Mouse (Mus musculus) lung, postnatal 4 days (tissue): ENCODE results near the gene Etv3.
"Not testable (repeated sequence)": the region's sequence is repeated elsewhere in the genome, so short reads cannot be mapped to it uniquely, and the experiment has no call there.

ENCODE experiments used
- DNase-seq, 2 experiments: peaks; one replicate each; pipeline ENCODE4 v3.0.0; 2021

Gene Etv3

DNA sequence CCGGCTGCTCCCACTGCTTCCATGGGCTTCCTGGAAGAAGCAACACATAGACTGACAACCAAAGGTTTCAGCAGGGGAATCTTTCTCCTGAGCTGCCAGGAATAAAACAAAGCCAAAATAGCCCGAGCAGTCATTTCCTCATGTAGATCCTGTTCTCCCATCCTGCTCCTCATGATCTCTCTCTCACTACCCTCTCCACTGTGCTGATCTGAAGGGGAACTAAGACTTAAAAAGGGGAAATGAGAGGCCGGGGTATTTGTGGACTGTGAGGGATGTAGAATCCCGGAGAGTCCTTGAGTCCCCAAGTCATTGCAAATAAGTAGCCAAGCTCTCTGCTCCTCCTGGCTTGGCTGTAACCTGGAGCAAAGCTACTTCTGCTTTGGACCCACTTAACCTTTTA is 4.1 kb upstream of the Etv3 start:
- no peak for DNase-seq

GRCm38 (mm10) chr3:87521833-87522232 is 3.4 kb upstream of the Etv3 start:
- DNase-seq, result no peak

DNA sequence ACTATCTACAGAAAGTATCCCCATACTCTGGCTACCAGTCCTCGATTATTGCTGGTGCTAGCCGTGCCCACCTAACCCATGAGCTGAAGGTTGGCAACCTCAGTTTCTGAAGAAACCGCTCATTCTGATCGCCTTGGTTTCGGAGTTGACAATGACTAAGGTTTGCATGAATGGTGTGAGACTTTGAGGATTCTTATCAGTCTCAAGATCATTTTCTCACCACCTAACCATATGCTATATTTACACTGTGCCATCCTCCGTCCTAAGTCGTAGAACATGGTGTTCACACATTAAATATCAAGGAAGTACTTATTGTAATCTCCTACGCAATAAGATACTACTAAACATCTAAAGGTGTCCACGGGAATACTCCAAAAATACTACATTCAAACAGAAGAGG is 1.5 kb upstream of the Etv3 start:
- no peak for DNase-seq

- no peak for DNase-seq
Observed at GRCm38 (mm10) chr3:87525837-87526570, 797 bp downstream of the Etv3 start.

DNA sequence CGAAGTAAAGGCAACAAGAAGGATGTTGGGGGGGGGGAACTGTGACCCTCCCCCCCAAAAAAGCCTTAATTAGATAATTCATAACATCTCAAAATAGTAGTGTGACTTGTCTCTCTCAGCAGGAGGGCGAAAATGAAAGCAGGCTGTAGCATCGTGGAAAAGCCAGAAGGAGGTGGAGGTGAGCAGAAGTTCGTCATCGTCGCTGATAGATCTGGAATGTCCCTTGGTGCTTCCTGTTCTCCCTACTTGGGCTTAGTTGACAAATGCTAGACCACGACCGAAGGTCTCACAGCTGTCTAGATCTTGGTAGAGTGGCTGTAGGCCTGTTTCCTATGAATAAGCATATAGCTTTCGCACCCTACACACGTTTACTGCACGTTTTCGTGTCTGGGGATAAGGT is 1.9 kb downstream of the Etv3 start:
- no peak for DNase-seq

GRCm38 (mm10) chr3:87528021-87528420 is 2.8 kb downstream of the Etv3 start:
- DNase-seq, result no peak

GRCm38 (mm10) chr3:87528841-87529240 is 3.6 kb downstream of the Etv3 start:
- no peak for DNase-seq

- no peak for DNase-seq
Observed at GRCm38 (mm10) chr3:87529568-87529967, 4.4 kb downstream of the Etv3 start.

- no peak for DNase-seq
Observed at GRCm38 (mm10) chr3:87530234-87530633, 5.0 kb downstream of the Etv3 start.

GRCm38 (mm10) chr3:87533667-87534378 is 8.6 kb downstream of the Etv3 start:
- no peak for DNase-seq

DNA sequence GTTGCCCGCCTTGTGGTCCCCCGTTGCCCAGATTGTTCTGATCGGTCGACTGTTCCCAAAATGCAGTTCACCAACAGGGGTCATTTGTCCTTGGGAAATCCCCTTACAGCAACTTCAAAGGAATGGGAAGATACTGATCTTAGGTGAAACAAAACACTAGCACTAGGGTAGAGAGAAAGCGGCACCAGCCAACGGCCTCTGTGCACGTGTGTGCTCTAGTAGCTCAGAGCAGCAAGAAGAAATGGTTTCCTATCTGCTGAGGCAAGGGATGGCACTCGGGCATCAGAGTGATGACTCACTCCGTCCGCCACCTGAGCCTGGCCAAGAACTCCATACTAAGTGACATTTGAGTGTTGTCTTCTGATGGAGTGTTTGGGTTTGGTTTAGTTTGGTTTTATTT is 12.8 kb downstream of the Etv3 start:
- DNase-seq, result no peak

DNA sequence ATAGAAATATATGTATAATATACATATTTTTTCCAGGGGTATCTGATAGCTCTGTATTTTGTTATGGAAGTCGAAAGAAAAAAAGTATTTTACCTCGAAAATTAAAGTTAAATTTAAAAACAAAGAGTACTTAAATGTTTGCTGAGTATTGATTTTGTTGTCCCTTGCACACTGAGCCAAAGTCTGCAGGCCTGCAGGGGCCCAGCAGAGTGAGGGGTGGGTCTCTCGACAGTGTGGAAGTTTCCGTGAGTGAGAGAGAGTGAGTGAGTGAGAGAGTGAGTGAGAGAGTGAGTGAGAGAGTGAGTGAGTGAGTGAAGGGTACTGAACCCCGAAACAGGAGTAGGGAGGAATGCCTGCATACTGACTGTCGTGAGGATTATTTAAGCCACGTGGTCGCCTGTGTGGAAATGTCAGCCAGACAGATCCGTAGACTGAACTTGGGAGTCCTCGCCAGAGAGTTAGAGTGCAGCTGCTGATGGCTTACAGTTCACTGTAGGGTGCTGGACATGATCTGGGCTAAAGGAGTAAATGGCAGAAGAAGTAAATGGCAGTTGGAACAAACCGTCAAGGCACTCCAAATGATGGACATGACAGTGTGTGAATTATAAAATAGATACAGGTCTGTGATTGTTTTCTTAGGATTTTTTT is 14.9 kb downstream of the Etv3 start:
- DNase-seq, result no peak

DNA sequence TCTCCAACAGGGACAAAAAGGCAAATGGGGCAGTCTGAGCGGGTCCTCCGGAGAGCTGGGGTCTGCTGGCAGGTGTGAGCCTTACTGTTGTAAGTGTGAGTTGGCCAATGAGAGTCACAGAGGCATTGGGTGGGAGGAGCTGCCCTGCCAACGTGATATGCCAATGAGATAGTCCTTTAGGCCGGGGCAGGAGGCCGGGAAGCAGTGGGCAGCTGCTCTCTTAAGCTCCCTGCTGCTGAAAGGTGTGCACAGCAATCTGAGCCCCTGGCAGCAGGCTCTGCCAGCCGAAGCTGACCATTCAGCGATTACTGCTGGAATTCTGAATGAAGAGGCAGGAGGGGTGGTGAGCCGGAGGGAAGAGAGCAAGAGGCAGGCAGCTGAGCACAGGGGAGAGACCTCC is 15.5 kb downstream of the Etv3 start:
- DNase-seq, result no peak

GRCm38 (mm10) chr3:87542481-87543215 is 17.4 kb downstream of the Etv3 start:
- no peak for DNase-seq

DNA sequence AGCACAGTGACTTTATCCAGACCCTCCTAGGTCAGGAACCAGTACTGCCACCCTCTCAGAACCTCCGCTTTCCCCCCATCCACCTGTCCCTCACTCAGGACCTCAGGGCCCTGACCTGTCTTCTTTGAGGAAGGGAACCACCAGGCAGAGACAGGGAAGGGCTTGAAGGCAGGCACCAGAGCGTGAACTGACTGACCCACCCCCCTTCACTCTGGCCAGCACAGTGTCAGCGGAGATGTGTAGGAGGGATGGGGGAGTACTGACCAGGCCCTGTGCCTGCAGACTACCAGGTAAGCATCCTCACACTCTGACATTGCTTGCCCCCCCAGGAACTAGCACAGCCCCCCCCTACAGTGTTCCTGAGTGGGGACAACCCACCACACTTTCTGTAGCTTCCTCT is 20.3 kb downstream of the Etv3 start:
- DNase-seq, result no peak

DNA sequence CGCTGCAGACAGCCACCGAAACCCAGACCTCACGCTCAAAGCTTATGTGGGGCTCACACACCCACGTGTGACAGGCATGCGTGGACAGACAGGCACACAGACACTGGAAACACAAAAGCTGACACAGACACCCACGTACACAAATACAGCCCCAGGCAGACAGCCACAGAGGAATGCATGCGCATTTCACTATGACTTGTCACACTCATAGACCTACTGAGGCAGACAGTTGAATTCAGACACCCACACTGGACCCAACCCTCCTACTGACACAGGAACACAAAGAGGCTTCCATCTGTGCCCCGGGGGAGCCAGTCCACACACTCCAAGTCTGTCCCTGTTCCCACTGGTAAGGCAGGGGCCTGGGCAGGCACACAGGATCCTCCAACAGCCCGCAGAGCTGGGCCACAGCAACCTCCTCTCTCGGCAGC is 21.1 kb downstream of the Etv3 start:
- DNase-seq, result no peak

DNA sequence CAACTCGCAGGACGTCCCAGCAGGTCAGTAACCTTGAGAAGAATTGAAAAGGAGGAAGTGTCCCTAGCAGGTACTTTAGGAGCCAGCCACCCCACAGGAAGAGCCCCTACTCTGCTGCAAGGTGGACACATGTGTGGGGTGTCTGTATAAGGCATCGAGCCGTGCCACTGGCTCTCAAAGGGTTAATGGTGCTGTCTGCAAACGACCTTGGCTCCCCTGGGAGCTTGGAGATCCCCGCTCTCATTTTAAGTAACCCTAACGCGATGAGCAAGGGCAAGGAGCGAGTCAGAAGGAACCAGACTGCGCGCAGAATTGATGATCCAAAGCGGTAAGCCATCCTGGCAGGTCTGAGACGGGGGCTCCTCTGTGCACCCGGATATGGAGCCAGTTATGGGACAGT is 24.7 kb downstream of the Etv3 start:
- no peak for DNase-seq

DNA sequence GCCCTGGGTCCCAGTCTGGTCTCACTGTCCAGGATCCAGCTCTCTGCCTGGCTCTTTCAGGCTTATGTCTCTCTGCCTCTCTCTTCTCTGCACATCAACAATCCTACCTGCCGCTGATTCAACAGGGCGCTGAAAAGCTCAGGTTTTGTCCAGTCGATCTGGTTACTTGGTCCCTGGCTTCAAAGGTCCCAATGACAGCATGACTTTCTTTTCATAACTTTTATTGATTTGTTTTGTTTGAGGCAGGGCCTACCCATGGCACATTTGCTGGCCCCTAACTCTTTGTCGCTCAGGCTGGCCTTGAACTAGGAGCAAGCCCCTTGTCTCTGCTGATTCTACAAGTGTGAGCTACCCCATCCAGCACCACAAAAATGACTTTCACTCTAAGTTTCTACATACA is 27.1 kb downstream of the Etv3 start:
- no peak for DNase-seq

GRCm38 (mm10) chr3:87553196-87553935 is 28.2 kb downstream of the Etv3 start:
- DNase-seq, result no peak

GRCm38 (mm10) chr3:87554859-87555258 is 29.7 kb downstream of the Etv3 start:
- not testable (repeated sequence) for DNase-seq

DNA sequence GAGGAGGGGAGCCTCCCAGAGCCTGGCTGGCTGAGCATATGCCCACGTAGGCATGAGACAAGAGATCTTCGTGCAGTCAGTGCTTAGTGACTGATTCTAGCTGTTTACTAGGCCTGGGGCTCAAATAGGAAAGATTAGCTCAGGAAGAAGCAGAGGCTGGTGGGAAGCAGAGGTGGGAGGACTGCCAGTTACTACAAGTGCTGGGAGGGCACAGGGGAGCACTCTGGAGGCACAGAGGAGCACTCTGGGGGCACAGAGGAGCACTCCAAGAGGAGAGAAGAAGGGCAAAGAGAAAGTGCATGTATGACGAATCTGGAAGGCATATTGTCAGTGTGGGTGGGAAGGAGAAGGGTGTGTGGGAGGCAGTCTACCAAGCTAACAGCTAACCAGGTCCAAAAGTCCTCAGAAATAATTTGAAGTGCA is 30.9 kb downstream of the Etv3 start:
- no peak for DNase-seq

GRCm38 (mm10) chr3:87556668-87557278 is 31.6 kb downstream of the Etv3 start:
- no peak for DNase-seq
